Mouse (Mus musculus): ENCODE measurements at regions not wholly inside any gene's neighbourhood (a gene's known extent, or its start where the extent isn't known, plus 50 kb on each side); places are given as distances from the start of the nearest gene placed in this dataset.

DNA sequence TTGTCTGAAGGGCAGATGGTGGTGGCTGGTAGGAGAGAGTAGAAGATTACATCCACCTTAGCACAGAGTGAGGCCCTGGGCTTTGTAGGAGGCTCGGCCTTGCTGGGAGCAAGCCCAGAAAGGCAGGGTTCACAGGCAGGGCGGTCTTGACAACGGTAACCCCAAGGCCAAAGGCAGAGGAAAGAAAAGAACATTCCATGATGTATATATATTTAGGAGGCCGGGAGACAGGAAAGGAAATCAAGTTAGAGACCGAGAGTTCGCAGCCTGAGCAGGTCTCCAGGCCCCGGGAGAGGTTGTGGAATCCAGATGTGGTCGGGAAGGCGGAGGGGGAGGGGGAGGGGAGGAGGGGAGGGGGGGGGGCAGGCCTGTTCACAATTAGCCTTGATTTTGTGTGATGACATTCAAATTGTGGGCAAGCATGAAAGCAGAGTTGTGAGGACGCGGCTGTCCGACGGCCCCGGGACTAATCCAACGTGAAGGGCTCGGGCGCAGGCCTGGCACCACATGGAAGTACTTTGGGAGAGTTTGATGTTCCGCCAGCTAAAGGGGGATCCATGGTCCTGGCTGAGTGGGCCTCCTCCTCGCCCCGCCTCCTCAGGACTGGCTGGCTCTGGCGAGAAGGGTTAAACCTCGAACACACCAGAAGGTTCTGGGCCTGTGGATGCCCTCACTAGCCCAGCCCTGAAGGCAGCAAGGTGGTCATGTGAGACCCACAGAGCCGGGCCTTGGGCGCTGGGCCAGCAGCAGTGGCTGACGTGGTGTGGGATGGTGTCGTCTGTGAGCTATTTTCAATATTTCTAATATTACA is 131.8 kb upstream of the Gm26897 start:
- DNase-seq = peak in 1 of 2 experiments; percentile 42

DNA sequence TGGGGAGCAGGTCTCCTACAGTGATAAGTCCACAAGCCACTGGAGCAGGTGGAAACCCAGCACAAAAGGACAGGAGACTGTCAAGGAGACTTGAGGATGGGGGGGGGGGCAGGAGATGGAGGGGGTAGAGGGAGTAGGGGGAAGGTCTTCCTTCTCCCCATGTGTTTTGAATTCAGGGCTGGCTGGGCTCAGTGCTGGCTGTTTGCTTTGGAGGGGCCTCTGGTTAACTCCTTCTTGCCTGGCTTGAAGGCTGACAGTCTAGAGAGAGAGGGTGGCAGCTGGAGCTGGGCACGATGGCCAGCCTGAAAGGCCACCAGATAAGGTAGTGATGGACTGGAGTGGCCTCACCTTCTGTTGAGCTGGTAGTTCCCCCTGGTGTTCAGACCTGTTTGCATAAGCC is 120.0 kb upstream of the Gm26897 start:
- DNase-seq = no peak

DNA sequence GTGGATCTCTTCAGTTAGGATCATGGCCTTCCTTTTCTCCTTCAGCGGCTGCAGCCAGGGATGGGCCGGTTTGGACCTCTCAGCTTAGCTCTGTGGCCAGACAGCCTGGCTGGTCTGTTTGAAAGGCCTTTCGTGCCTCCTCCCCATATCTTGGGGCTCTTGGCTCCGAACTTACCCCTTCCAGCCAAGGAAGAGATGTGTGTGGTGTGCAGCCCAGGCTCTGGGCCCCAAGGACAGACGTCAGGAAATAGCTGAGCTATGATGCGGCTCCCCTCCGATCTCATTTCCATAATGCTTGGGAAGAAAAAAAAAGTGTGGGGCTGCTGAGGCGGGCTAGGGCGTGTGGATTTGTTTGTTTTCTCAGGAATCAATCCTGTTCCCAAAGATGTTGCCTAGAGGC is 113.8 kb upstream of the Gm26897 start:
- DNase-seq = no peak

DNA sequence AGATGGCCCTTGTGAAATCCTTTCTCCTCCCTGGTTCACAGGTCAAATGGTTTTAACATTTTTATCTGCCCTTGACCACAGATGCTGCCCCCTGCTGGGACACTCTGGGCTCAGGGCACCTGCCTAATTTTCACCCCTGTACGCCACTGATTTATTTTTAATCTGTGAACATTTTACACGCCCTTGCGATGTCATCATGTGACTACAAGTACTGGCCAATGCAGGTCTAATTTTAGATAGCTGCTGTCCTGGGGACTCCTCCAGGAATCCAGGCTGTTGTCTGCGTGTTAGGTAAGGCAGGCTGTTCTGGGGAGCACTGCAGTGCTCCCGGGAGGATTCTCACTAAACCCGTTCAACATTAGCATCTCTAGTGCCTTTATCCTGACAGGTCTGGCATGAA is 113.1 kb upstream of the Gm26897 start:
- peak in 1 of 2 experiments; percentile 20 for DNase-seq

DNA sequence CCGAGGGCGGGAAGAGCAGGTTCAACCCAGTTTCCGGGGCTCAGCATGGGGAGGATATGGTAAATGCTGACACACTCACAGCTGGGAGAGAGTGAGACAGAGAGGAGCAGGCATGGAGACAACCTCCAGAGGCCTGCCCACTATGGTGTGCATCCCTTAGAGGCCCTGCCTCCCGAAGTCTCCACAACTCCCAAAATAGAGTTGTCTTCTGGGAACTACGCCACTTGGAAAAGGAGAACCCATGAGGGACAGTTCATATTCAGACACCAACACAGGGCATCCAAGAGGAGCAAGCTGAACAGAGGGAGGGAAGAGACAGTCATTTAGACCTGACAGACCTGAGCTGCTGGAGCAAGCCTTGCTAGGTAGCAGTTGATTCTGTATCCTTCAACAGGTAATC is 111.2 kb upstream of the Gm26897 start:
- DNase-seq = no peak

DNA sequence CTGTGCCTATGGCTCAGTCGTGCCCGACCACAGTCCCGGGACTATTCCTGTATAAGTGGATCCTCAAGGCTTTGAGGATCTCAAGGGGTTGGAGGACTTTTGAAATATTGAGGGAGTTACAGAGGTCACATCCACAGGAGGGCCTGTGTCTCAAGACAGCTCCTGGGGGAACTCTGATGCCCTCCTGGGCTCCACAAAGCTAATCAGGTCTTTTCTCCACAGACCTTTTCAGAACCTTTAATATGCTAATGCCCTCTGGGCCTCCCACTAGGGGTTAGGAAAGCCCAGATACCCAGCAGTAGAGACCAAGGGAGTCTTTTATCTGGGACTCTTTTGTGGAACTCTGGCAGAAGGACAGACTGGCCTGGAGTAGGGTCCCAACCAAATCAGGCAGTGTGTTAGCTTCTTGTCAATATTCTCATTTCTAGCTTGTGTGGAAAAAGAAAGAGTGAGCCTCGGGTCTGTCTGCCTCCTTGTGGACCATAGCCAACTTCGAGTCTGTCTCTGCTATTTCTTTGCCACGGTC is 107.4 kb upstream of the Gm26897 start:
- DNase-seq = no peak

DNA sequence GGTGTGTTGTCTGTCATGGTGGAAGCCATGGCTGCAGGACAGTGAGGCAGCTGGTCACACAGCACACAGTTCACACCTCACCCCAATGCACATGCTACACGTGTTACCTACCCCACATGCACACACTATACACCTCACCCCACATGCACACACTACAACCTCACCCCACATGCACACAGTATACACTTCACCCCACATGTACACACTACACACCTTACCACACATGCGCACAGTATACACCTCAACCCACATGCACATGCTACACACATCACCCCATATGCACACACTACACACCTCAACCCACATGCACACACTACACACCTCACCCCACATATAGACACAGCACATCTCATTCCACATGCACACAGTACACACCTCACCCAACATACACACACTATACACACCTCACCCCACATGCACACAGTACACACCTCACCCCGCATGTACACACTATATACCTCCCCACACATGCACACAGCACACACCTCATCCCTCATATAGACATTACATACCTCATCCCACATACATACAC is 103.3 kb upstream of the Gm26897 start:
- no peak for DNase-seq

DNA sequence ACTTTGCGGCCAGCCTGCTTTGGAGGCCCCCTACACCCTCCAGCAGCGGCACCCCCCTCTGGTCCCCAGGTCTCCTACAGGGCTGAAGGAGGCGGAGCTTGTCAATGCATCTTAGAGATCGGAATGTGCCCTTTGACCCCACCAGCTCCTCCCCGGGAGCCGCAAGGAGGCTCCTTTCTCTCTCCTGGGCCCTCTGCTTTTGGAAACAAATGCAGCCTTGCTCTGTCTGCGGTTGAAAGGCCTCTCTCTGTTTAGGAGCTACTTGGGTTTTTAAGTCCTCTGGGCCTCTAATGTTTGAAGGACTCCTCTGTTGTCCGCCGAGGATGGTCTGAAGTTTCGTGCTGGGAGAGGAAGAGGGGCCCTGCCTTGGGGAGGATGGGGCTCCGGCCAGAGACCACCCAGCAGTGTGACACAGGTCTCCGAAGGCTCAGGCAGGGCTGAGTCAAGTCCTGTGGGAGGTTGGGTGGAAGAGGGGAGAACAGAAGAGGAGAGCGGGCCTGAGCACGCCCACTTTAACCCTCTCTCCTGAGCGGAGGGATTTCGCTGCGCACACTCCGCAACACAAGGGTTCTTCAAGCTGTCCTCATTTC is 102.1 kb upstream of the Gm26897 start:
- no peak for DNase-seq

DNA sequence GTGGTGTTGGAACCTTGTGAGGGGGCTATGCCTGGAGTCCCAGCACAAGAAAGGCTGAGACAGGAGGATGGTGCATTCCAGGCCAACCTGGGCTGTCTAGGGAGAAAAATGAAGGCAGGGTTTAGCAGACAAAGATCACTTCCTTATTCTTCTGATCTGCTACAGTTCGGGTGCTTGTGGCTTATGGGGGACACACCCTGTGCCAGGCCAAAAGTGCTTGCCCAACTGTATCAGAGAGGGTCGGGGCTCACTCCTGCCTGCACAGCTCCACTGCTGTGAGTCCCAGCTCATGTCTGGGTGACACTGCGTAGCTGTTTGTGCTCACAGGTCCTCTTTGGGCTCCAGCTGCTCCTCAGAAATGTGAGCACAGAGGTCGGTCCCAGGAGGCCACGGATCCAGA is 98.6 kb upstream of the Gm26897 start:
- DNase-seq = no peak

DNA sequence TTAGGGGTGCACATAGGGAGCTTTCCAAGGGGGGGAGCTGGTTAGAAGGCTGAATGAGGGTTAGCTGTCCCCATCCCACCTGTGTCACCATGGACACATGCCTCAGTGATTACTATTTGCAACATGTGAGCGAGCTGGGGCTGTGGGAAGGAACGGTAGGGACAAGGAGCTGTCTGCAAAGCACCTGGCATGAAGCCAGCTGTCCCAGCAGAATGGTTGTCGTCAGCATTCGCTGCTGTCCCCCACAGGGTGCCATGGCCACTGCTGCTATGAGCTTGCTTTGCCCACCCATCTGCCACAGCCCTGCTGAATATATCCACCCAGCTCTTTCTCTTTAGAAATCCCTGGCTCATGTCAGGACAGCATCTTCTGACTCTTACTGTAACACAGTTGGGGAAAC is 96.8 kb upstream of the Gm26897 start:
- peak in 1 of 2 experiments; percentile 19 for DNase-seq

DNA sequence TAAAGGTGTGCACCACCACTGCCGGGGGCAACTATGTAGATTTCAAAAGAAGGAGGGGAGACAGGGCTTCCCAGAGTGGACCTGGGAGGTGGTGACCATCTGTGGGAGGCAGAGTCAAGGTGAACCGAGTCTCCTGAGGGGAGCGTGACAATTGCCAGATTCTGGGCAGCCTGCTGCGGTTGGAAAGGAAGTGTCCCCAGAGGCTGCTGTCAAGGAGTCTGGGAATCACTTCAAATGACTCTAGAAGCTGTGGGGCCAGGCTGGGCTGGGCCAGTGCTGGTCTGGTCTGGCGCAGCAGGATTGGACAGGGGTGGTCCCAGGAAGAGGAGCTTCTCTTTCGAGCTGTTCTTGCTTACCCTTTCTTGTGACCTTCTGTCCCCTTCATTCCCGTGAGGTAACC is 95.4 kb upstream of the Gm26897 start:
- no peak for DNase-seq

DNA sequence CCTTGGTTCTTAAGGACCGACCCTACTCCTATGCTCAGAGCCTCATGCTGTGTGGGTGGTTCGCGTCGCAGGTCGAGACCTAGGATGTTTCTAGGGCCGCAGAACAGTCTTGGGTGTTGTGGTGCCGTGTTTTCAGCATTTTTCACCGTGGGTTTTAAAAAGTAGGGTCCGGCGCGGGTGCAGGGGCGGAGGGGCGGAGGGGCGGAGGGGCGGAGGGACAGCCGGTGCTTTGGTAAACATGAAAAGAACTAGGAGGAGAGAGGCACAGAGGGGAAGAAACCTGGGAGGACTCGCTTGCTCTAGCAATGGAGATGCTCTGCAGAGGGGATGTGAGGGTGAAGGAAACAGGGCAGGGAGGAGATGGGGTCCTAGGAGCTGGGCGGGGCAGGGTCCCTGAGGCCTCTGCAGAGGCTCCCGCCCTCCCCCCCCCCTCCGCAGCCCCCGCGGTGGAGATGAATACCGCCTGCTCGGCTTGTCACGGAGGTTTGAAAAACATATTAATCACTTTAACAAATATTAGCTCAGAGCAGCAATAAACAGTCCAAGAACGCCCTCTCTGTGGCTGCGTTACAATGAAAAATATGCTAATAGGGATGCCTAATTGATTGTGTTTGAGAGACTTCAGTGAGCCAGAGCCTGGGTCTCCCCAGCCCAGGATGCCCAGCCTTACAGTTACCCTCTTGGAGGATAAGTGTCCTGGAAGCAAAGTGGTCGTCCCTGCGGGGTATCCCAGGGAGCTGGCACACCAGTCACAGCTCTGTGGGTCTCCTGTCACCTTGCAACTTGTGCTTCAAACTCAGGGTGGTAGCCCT is 94.0 kb upstream of the Gm26897 start:
- DNase-seq = peak in 1 of 2 experiments; percentile 12

DNA sequence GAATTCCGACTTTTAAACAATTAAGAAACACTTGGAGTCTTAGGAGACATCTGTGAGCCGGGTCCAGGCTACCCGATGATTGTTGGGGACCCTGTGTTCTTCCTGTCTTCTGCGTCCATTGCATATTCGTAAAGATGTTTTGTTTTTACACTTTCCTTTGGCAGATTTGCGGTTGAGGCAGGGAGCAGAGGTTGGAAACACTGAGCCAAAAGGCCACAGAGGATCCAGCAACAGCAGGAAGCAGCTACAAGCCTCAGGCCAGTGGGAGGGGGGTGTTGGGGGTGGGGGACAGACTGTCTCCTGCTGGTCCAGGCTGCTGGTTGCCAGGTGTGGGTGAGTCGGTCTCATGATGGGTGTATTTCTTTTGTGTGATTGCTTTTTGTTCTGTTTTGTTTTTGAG is 92.7 kb upstream of the Gm26897 start:
- no peak for DNase-seq

DNA sequence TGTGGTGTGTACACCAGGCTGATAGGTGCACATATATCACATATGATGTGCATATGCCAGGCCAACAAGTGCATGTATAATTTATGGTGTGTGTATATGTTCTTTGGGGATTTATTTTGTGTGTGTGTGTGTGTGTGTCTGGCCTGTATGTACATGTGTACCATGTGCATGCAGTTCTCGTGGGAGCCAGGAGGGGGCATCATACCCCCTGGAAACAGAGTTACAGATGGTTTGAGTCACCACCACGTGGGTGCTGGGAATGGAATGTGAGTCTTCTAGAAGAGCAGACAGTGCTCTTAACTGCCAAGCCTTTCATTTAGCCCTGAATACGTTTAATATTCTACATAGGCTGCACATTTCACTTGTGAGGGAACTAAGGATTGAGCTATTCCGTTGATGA is 92.0 kb upstream of the Gm26897 start:
- no peak for DNase-seq

DNA sequence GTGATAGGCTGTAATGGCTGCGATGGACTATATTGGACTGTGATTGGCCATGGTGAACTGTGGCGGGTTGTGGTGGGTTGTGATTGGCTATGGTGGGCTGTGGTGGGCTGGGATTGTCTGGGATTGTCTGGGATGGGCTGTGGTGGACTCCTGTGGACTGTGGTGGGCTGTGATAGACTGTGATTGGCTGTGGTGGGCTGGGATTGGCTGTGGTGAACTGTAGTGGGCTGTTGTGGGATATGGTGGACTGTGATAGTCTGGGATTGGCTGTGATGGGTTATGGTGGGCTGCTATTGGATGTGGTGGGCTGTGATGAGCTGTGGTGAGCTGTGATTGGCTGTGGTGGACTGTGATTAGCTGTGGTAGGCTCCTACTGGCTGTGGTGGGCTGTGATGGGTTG is 89.6 kb upstream of the Gm26897 start:
- no peak for DNase-seq

DNA sequence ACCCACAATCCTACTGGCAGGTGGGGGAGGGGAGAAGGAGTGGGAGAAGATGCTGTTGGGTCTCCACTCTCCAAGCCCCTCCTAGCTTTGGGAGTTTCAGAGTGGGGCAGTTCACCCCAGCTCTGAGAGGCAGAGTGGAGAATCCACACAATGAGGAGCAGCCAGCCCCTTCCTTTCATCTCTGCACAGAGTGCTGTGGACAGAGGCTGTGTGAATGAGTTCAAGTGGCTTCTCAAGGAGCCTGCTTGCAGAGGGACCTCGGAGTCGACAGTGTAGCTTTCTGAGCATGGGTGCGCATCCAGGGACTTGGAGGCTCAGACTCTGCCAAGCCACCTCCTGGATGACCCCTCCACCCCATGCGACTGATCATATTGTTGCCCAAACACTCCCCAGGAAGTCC is 88.9 kb upstream of the Gm26897 start:
- no peak for DNase-seq

DNA sequence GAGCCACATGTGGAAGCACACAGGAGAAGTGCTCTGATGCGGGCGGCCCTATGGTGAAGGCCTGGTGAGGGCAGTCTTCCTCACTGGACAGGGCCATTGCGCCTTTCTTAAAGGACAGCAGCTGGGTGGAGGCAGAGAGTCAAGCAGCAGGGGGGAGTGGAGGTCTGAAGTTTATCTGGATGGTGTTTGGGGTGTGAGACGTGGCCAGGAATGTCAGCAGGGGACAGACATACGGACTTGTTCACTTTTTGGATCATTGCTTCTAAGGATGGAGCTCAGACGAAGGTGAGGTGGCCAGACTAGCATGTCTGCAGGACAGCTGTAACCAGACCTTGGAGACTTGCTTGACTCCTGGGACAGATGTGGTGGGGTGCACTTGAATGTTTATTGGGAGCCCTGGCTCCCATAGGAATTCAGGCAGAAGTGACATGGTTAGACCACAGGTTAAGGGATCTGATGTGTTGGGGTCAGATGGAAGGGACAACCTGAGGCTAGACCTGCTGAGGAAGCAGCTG is 86.0 kb upstream of the Gm26897 start:
- DNase-seq = no peak

DNA sequence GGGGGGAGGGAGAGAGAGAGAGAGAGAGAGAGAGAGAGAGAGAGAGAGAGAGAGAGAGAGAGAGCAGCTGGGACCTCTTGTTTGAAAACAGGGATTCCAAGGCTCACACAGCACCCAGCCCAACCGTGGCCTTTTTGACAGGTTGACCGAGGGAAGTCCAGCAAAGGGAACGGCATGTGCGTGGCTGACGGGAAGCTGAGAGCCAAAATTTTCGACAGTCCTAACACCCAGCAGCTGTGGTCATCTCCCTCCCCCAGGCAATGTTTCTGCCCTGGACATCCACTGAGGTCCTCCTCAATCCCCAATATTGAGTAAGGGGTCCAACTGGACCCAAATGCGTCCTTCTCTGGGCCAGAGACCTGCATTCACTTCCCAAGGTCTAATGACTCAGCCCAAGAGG is 85.2 kb upstream of the Gm26897 start:
- no peak for DNase-seq

DNA sequence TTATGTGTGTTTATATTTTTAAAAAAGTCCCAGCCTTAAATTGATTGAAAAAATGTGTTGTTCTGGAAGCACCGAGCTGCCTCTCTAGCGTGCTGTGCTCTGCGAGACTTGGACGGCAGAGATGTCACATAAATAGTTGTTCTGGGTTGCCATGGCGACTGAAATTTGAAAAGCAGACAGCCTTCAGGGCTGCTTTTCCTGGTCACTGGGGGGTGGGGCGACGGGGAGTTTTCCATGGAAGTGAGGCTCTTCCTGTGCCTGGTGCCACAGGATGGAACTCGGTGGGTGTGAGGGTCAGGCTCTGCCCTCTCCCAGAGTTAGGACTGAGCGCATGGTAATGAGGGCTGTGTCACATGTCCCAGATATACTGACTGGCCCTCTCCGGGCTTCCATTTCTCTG is 84.7 kb upstream of the Gm26897 start:
- no peak for DNase-seq

DNA sequence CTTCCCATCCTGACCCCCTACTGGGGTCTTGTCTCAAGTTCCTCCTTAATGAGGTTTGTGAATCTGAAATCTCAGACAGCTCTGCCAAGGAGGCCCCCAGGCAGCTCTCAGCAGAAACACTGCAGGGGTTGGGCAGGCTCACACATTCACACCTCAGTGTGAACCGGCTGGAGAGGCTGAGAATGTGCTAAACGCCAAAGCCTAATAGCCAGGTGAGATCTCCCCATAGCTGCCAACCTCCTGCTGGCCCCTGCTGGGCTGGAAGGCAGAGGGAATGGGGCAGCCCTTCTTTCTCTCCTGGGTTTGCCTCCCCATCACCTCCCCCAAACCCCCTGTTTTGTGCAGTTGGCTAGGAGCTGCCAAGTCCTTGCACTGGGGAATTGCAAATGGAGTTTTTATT is 81.3 kb upstream of the Gm26897 start:
- no peak for DNase-seq

DNA sequence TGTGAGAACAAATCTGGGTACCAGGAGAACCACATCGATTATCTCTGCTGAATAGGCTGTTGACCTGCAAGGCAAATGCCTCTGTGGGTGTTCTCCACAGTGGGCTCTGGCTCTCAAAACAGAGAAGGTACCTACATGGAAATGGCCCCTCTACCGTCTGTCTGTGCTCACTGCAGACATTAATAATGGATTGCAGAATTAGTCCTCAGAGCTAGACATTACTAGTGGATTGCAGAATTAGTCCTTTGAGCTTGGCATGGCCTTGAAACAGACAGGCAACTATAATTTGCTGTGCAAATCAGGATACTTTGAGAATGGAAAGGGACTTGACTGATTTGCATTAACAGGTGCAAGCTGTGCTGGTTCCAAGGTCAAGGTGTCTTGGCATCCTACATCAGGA is 77.3 kb upstream of the Gm26897 start:
- no peak for DNase-seq

DNA sequence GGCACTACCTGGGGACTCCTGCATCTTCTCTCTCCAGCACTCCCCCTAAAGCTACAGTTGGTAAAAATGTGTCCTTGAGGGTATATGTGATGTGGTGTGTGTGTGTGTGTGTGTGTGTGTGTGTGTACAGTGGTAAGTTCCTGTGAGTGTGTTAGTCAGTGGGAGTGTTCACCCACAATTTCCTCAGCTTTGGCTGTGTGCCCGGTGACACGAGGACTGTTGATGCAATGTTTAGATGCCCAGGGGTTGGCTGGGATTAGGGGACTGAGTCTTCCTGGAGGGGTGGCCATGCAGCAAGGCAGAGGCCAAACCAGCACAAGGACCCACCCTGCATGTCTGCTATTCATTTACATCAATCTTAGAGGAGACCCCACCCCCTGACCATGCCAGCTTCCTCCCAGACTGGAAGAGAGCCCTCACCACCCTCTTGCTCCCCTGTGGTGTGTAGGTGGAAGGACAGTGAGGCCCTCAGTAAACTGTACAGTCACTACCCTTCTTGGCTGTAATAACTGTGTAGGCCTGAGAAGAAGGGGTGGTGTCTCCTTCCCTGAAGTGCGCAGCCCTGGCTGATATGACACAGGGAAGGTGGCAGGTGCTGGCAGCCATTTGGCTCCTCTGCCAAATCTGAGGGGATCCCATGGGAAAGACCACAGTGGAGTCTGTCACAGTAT is 75.8 kb upstream of the Gm26897 start:
- DNase-seq = peak in 1 of 2 experiments; percentile 15

DNA sequence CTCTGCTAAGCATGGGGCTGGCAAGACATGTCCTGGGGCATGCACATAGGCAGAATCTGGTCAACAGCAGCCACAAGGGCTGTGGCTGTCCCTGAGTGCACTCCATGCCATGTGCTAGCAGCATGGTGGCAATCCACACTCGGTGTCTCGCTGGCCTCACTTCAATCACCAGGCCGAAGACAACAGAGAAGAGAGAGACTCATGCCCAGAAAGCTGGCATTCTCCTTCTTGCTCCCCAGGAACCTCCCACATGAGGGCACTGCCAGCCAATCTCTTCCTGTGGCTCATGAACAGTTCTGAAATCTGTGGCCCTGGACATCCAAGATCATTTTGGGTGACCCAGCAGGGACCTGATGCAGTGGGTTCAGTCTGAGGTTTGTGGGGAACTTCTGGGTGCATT is 74.5 kb upstream of the Gm26897 start:
- DNase-seq = no peak

Data from cerebellum, postnatal 25 days (tissue).